In genomic region chr5:33019426-33019821, GRCm38 (mm10) we compare ENCODE assay signal across 8 mouse cellular contexts. TPM values are rescaled to one million over a fixed set of nuclear protein-coding genes. Genes with fewer than 3 reads are reported as not detected.
DNase-seq lines count a peak whose midpoint lies in the region; ATAC-seq and TF ChIP-seq lines count a peak whose summit lies in the region.

No protein-coding gene starts in this region.

- DNase-seq in heart, adult 8-10 months (ENCODE audit: low spot score) = no peak
- DNase-seq in MEL-GATA-1-ER (ENCODE audit: extremely low read depth, low read depth) = peak; percentile 38
- DNase-seq in forelimb bud, embryonic 11.5 days (ENCODE audit: low read depth, low spot score) = peak; percentile 17
- peak; percentile 32 for DNase-seq in lung, postnatal 0 days (ENCODE audit: low spot score)
- DNase-seq in retina, postnatal 1 day = no peak
- DNase-seq in cerebellum, adult 11-12 months = no peak

- peak overlapping the region; percentile 88 for H3K4me2 ChIP-seq in heart, embryonic 14.5 days (ENCODE audit: low read length)
- peak overlapping the region; percentile 86 for H3K4me2 ChIP-seq in lung, postnatal 0 days (replicated peaks; ENCODE audit: low read depth, low read length)

- TF ChIP-seq EP300 in lung, postnatal 0 days (IDR thresholded peaks at IDR 0.05) = no peak

- under 1% methylated on average over 12 of the region's 12 CpGs for WGBS in heart, embryonic 14.5 days
- 2% methylated on average over 10 of the region's 12 CpGs for WGBS in lung, postnatal 0 days

- ATAC-seq in heart, embryonic 14.5 days (ENCODE audit: insufficient number of reproducible peaks, insufficient read depth, low FRiP score, low read depth) = no peak
- no peak for ATAC-seq in lung, postnatal 0 days
- no peak for ATAC-seq in frontal cortex, adult (ENCODE audit: low TSS enrichment)

- peaks cover 21% of the 10 kb centered on the region for H3K36me3 ChIP-seq in heart, embryonic 14.5 days (ENCODE audit: control insufficient read depth, insufficient read depth, low read length)
- no peaks in the 10 kb centered on the region for H3K36me3 ChIP-seq in lung, postnatal 0 days (ENCODE audit: insufficient read depth, low read length)

- H3K4me3 ChIP-seq in heart, embryonic 14.5 days (ENCODE audit: control insufficient read depth in 1 of 2, insufficient read depth in 1 of 2, low read depth in 1 of 2, low read length in 2 of 2) = peak overlapping the region; percentile 67 to 92
- H3K4me3 ChIP-seq in lung, postnatal 0 days (ENCODE audit: low read depth, low read length) = peak overlapping the region; percentile 83

- TF ChIP-seq CTCF in lung, postnatal 0 days (IDR thresholded peaks at IDR 0.05) = no peak

- H3K9me3 ChIP-seq in heart, embryonic 14.5 days (ENCODE audit: control insufficient read depth, low read length) = no peaks in the 10 kb centered on the region
- H3K9me3 ChIP-seq in lung, postnatal 0 days (ENCODE audit: low read length) = no peaks in the 10 kb centered on the region

- no peaks in the 10 kb centered on the region for H3K27me3 ChIP-seq in heart, embryonic 14.5 days (ENCODE audit: control insufficient read depth, insufficient read depth, low read length)
- no peaks in the 10 kb centered on the region for H3K27me3 ChIP-seq in lung, postnatal 0 days (replicated peaks; ENCODE audit: insufficient read depth, low read length)

- peaks cover 15 to 51% of the 10 kb centered on the region in 2 experiments for H3K4me1 ChIP-seq in heart, embryonic 14.5 days (ENCODE audit: control insufficient read depth in 2 of 2, insufficient read depth in 2 of 2, low read length in 2 of 2)
- H3K4me1 ChIP-seq in lung, postnatal 0 days (ENCODE audit: insufficient read depth, low read depth, low read length) = peaks cover 14% of the 10 kb centered on the region; the same call in 1 of the 2 replicates

- H3K9ac ChIP-seq in heart, embryonic 14.5 days (ENCODE audit: low read length) = peak overlapping the region; percentile 98
- peak overlapping the region; percentile 84 for H3K9ac ChIP-seq in lung, postnatal 0 days (replicated peaks; ENCODE audit: low read depth)

- H3K27ac ChIP-seq in heart, embryonic 14.5 days (replicated peaks in 1 of 2; ENCODE audit: control insufficient read depth in 1 of 2, insufficient read depth in 1 of 2, low read depth in 2 of 2, low read length in 2 of 2) = peak overlapping the region; percentile 96 to 100
- peak overlapping the region; percentile 97 for H3K27ac ChIP-seq in lung, postnatal 0 days (ENCODE audit: low read length)

RNA-seq across cellular contexts. Expression of gene Ywhah, which starts 0.8 kb away (rescaled TPM):
- 438 and 448 TPM in 2 replicates for polyA plus RNA-seq in heart, embryonic 14.5 days (2014; fragmentation: Nextera tagmentation; extraction: Ambion mirVana)
- 10 to 100 TPM; 73.8 to 88.7 (median 82.1) TPM for total RNA-seq in heart, adult 8-10 months (2022)
- polyA plus RNA-seq in lung, postnatal 0 days (2015; fragmentation: Nextera tagmentation; extraction: Ambion mirVana) = 242 and 276 TPM in 2 replicates

Comparison
In these comparisons a context has a peak if more than half of its experiments do, and no peak if none do; other contexts are left out.
1. DNase-seq: peak in MEL-GATA-1-ER (single experiment), forelimb bud, embryonic 11.5 days (single experiment) and lung, postnatal 0 days (single experiment); none in heart, adult 8-10 months (single experiment), retina, postnatal 1 day (single experiment) and cerebellum, adult 11-12 months (single experiment).